Mouse (Mus musculus) NIH3T3 (cell line): ENCODE data around the gene Gm11237.
"Not testable (repeated sequence)": the region's sequence is repeated elsewhere in the genome, so short reads cannot be mapped to it uniquely, and the experiment has no call there.

Experiments
- DNase-seq: peaks from one replicate; pipeline ENCODE4 v3.0.0-alpha.2; 2012; ENCODE audit warnings: low read depth

Gm11237 gene

DNA sequence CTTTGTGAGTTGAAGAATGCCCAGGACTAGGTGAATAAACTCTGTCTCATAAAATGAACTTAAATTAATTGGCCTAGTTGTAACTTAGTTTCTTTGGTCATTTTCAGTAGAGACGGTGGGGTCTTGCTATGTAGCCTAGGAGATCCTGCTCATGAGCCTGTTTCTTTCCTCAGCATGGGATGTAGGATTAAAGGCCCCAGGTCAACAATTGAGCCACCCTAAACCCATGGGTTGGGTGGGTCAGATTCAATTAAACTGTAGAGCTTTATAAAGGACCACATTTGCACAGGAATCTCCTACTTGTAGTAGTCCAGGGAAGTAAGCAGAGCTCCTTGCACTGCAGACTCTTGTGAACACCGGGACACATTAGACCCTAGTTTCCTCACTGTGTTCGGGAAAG, at the start of gene Gm11237:
TSS of gene Gm11237 (plus strand) at position 301 of the 400 bp plus-strand sequence.
- DNase-seq = not testable (repeated sequence)

- DNase-seq = peak; percentile 53
Measured at GRCm38 (mm10) chr4:73599248-73599647, 23.5 kb upstream of the Gm11237 start.

DNA sequence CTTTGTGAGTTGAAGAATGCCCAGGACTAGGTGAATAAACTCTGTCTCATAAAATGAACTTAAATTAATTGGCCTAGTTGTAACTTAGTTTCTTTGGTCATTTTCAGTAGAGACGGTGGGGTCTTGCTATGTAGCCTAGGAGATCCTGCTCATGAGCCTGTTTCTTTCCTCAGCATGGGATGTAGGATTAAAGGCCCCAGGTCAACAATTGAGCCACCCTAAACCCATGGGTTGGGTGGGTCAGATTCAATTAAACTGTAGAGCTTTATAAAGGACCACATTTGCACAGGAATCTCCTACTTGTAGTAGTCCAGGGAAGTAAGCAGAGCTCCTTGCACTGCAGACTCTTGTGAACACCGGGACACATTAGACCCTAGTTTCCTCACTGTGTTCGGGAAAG, 15.2 kb upstream of the Gm11237 start, which contains the start of gene Gm11238:
TSS of gene Gm11238 (plus strand) at position 301 of the 400 bp plus-strand sequence.
- not testable (repeated sequence) for DNase-seq

GRCm38 (mm10) chr4:73637821-73638220, 15.0 kb downstream of the Gm11237 start, which contains the start of gene Gm11236:
Gene Gm11236 (plus strand): TSS chr4:73638121.
- not testable (repeated sequence) for DNase-seq

- DNase-seq = not testable (repeated sequence)
Measured at GRCm38 (mm10) chr4:73661864-73662263, 39.1 kb downstream of the Gm11237 start.

DNA sequence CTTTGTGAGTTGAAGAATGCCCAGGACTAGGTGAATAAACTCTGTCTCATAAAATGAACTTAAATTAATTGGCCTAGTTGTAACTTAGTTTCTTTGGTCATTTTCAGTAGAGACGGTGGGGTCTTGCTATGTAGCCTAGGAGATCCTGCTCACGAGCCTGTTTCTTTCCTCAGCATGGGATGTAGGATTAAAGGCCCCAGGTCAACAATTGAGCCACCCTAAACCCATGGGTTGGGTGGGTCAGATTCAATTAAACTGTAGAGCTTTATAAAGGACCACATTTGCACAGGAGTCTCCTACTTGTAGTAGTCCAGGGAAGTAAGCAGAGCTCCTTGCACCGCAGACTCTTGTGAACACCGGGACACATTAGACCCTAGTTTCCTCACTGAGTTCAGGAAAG, 45.3 kb downstream of the Gm11237 start, which contains the start of gene Gm11239:
TSS of gene Gm11239 (plus strand) at position 301 of the 400 bp plus-strand sequence.
- not testable (repeated sequence) for DNase-seq
